Mouse (Mus musculus) urinary bladder, postnatal 14 days (tissue): ENCODE measurements around the gene Tspan6.

Source experiments
- DNase-seq: peaks from one replicate; pipeline ENCODE4 v3.0.0; 2021; ENCODE audit warnings: low spot score

Gene Tspan6

GRCm38 (mm10) chrX:133898014-133898542, at the start of gene Tspan6:
TSS of gene Tspan6 (minus strand) at chrX:133898429.
- DNase-seq: peak; percentile 79

GRCm38 (mm10) chrX:133947427-133947826, 49.2 kb upstream of the Tspan6 start:
- DNase-seq: peak; percentile 35

- no peak for DNase-seq
Measured at GRCm38 (mm10) chrX:133939561-133939960, 41.3 kb upstream of the Tspan6 start.

- DNase-seq: no peak
Measured at GRCm38 (mm10) chrX:133936605-133937225, 38.5 kb upstream of the Tspan6 start.

GRCm38 (mm10) chrX:133931302-133932013, 33.2 kb upstream of the Tspan6 start:
- peak; percentile 30 for DNase-seq

- no peak for DNase-seq
Measured at GRCm38 (mm10) chrX:133926760-133927159, 28.5 kb upstream of the Tspan6 start.

GRCm38 (mm10) chrX:133921187-133921586, 23.0 kb upstream of the Tspan6 start:
- no peak for DNase-seq

- no peak for DNase-seq
Measured at GRCm38 (mm10) chrX:133914219-133914618, 16.0 kb upstream of the Tspan6 start.

GRCm38 (mm10) chrX:133913006-133913405, 14.8 kb upstream of the Tspan6 start:
- no peak for DNase-seq

- DNase-seq: no peak
Measured at GRCm38 (mm10) chrX:133911397-133912103, 13.3 kb upstream of the Tspan6 start.

- no peak for DNase-seq
Measured at GRCm38 (mm10) chrX:133908261-133908660, 10.0 kb upstream of the Tspan6 start, which contains the start of gene Srpx2. TSS of gene Srpx2 (plus strand) at chrX:133908426.

GRCm38 (mm10) chrX:133888111-133888510, 10.1 kb downstream of the Tspan6 start:
- no peak for DNase-seq

GRCm38 (mm10) chrX:133887308-133887707, 10.9 kb downstream of the Tspan6 start:
- DNase-seq: no peak

- no peak for DNase-seq
Measured at GRCm38 (mm10) chrX:133869743-133870142, 28.5 kb downstream of the Tspan6 start.

- no peak for DNase-seq
Measured at GRCm38 (mm10) chrX:133853637-133854036, 44.6 kb downstream of the Tspan6 start.

- DNase-seq: no peak
Measured at GRCm38 (mm10) chrX:133850680-133851079, 47.5 kb downstream of the Tspan6 start, which contains the start of gene Tnmd. TSS of gene Tnmd (plus strand) at chrX:133850980.
